Mouse (Mus musculus) heart, adult 2 months (tissue): ENCODE data around the gene Pnkp.

Source experiments
- CTCF ChIP-seq: fragments of 200-600 bp; IDR thresholded peaks from 2 replicates; pipeline ENCODE4 v1.8.1; 2022; ENCODE audit warnings: antibody characterized with exemption, mild to moderate bottlenecking, moderate library complexity
- EP300 ChIP-seq: fragments of 200-500 bp; IDR thresholded peaks from 2 replicates; pipeline ENCODE4 v1.6.1; 2011; ENCODE audit warnings: low read depth, low read length, control low read depth; ENCODE audit not compliant: insufficient read depth
- POLR2A ChIP-seq: fragments of 200-500 bp; IDR thresholded peaks from 2 replicates; pipeline ENCODE4 v1.6.1; 2011; ENCODE audit warnings: mild to moderate bottlenecking, low read depth, low read length, control low read depth; ENCODE audit not compliant: insufficient read depth

DNA sequence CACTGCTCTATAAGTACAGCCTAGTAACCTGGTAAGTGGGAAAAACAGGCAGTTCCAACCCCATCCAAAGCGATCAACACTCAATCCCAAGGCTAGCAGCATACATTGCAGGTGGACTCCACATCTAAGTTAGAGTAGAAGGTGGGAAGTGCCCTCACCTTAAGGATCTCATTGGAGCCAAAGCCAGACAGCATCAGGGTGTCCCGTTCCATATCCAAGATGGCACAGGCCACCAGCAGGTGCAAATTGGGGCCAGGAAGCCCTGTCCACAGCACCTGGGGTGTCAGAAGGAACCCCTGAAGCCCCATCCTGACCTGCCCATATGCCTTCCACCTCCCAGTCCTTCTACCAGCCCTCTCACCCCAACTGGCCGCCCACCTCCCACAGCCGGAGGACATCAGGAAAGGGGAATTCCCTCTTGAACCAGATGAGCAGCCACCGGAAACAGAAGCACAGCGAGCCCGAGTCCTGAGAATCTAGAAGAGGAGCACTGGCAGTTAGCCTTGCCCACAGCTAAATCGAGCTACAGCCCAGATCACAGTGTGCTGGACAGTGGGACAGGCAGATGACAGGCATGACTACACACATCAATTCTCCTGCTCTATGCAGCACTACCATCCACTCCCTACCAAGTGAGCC lies 15.0 kb upstream of the Pnkp start:
- TF ChIP-seq CTCF = no peak
- TF ChIP-seq EP300 = no peak
- no peak for TF ChIP-seq POLR2A
